Mouse (Mus musculus) liver, embryonic 14.5 days (tissue): ENCODE data around the gene Tkt. TPM values are rescaled to one million over a fixed set of nuclear protein-coding genes. Genes with fewer than 3 reads are reported as not detected.

Experiments used
- ATAC-seq: fragments of 200-750 bp; cut with Nextera tagmentation; 2 replicates; pipeline ENCODE4 v1.8.0; 2017; ENCODE audit warnings: moderate number of reproducible peaks, mild to moderate bottlenecking, moderate library complexity; ENCODE audit not compliant: insufficient read depth
- DNase-seq, 3 experiments: peaks; one replicate each; pipeline ENCODE4 v3.0.0-alpha.2; 2012 to 2013; ENCODE audit warnings: low read depth in 3 of 3, low spot score in 3 of 3
- H3K27ac ChIP-seq: fragments of 300-500 bp; sonication (generic); 2 replicates; pipeline ENCODE4 v1.5.1; 2014; ENCODE audit warnings: moderate library complexity, mild to moderate bottlenecking, control low read depth, inconsistent platforms
- H3K27me3 ChIP-seq: fragments of 300-500 bp; sonication (generic); 2 replicates; pipeline ENCODE4 v1.6.1; 2014; ENCODE audit warnings: mild to moderate bottlenecking, low read length, moderate library complexity; ENCODE audit not compliant: control insufficient read depth, insufficient read depth
- H3K36me3 ChIP-seq: fragments of 300-500 bp; sonication (generic); replicated peaks from 2 replicates; pipeline ENCODE4 v1.6.1; 2014; ENCODE audit warnings: low read depth; ENCODE audit not compliant: control insufficient read depth, insufficient read depth
- H3K4me1 ChIP-seq, 2 experiments: fragments of 200-500 bp in 1 of 2; fragments of 300-500 bp in 1 of 2; sonication (generic) in 1 of 2; replicated peaks; 2 replicates each; pipeline ENCODE4 v1.6.1; 2012 to 2014; ENCODE audit warnings: antibody characterized with exemption in 1 of 2, inconsistent platforms in 1 of 2, low read length in 1 of 2; ENCODE audit not compliant: control insufficient read depth in 2 of 2, insufficient read depth in 2 of 2
- H3K4me2 ChIP-seq: fragments of 300-500 bp; sonication (generic); 2 replicates; pipeline ENCODE4 v1.6.1; 2014; ENCODE audit warnings: low read depth, mild to moderate bottlenecking, control low read depth, moderate library complexity
- H3K4me3 ChIP-seq, 2 experiments: fragments of 200-500 bp in 1 of 2; fragments of 300-500 bp in 1 of 2; sonication (generic) in 1 of 2; 2 replicates each; pipeline ENCODE4 v1.5.1; 2012 to 2014; ENCODE audit warnings: low read depth in 2 of 2, low read length in 2 of 2, mild to moderate bottlenecking in 2 of 2, control low read depth in 1 of 2, inconsistent platforms in 1 of 2, moderate library complexity in 1 of 2; ENCODE audit not compliant: insufficient read depth in 1 of 2
- H3K9ac ChIP-seq: fragments of 300-500 bp; sonication (generic); replicated peaks from 2 replicates; pipeline ENCODE4 v1.6.1; 2014; ENCODE audit warnings: mild to moderate bottlenecking, control low read depth, moderate library complexity
- H3K9me3 ChIP-seq: fragments of 300-500 bp; sonication (generic); 2 replicates; pipeline ENCODE4 v1.6.1; 2016; ENCODE audit warnings: low read length, mixed read lengths; ENCODE audit not compliant: control insufficient read depth
- CTCF ChIP-seq: IDR thresholded peaks from 2 replicates; pipeline ENCODE4 v1.5.1; 2016; ENCODE audit warnings: antibody characterized with exemption, low read depth, control low read depth
- EP300 ChIP-seq: IDR thresholded peaks from 2 replicates; pipeline ENCODE4 v1.6.1; 2016; ENCODE audit warnings: antibody characterized with exemption, low read depth
- WGBS: fragments of 180-500 bp; shearing (Covaris S2); extraction: QIAGEN DNeasy Blood & Tissue Kit; methylation state at CpG from one replicate; pipeline ENCODE4 v1.1.7; 2014; ENCODE audit not compliant: insufficient replicate concordance; 5-methylcytosine and 5-hydroxymethylcytosine counted together
- polyA plus RNA-seq, 2 experiments: library from polyadenylated mRNA; depleted of rRNA in 1 of 2; stranded (reverse) in 1 of 2; unstranded in 1 of 2; fragments of >200 nt; fragmentation: Nextera tagmentation in 1 of 2; extraction: Ambion mirVana in 1 of 2; gene quantifications; 2 replicates each; pipeline versions ENCODE4 v1.2.1 to v1.2.3; 2012 to 2014

Gene Tkt
- polyA plus RNA-seq, 2 experiments, result 86.7 to 153 TPM

GRCm38 (mm10) chr14:30530726-30531269 is 17.4 kb upstream of the Tkt start:
- no peaks in the 10 kb centered on the region for H3K9me3 ChIP-seq
- no peaks in the 10 kb centered on the region; the same call in 1 of the 2 replicates for H3K36me3 ChIP-seq
- H3K4me3 ChIP-seq, result no peak overlapping the region
- no peak overlapping the region for H3K4me2 ChIP-seq
- H3K27ac ChIP-seq, result no peak overlapping the region
- 69% methylated on average over 8 of the region's 8 CpGs for WGBS
- H3K9ac ChIP-seq, result no peak overlapping the region
- no peaks in the 10 kb centered on the region for H3K4me1 ChIP-seq
- ATAC-seq (no peak), DNase-seq (no peak)
- no peak for TF ChIP-seq EP300
- TF ChIP-seq CTCF, result no peak
- H3K27me3 ChIP-seq, result no peaks in the 10 kb centered on the region

DNA sequence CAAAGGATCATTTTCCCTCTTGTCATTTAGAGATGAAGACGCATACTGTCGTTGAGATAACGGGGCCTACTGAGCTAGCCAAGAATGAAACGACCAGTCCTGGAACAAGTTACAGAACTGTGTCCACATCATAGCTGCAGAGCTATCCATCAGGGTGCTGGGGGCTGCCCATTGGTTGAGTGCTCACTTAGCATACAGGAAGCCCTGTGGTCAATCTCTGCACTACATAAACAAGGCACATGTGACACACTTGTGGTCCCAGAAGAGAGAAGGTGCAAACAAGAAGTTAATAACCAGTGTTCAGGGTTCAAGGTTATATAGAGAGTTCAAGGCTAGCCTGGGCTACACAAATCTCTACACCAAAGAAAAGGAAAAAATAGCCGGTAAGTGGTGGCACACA is 16.7 kb upstream of the Tkt start:
- TF ChIP-seq CTCF, result no peak
- TF ChIP-seq EP300, result no peak
- Histone ChIP-seq H3K4me3 (no peak overlapping the region), H3K4me1 (no peaks in the 10 kb centered on the region), H3K9ac (no peak overlapping the region), H3K4me2 (no peak overlapping the region), H3K27ac (no peak overlapping the region), H3K36me3 (no peaks in the 10 kb centered on the region; the same call in 1 of the 2 replicates), H3K27me3 (no peaks in the 10 kb centered on the region), H3K9me3 (no peaks in the 10 kb centered on the region)
- ATAC-seq (no peak), DNase-seq (no peak)
- WGBS, result 64% methylated on average over 5 of the region's 5 CpGs

DNA sequence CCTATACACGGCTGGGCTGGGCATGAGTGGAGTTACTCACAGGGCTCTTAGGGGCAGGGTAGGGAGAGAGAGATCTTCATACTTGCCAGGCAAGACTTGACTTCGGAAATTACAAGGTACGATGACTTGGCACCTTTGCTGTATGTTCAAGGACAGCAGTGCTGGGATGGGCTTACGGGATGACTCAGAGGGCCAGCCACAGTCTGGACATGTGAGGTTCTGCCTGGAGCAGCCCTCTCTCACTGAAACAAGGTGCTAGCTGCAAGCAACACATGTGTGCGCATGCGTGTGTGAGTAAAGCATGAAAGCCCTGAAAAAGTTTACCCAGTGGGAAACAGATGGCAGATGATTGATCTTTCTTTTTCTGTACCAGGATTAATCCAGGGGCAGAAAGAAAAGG is 16.3 kb upstream of the Tkt start:
- H3K27ac ChIP-seq, result no peak overlapping the region
- H3K9ac ChIP-seq, result no peak overlapping the region
- no peak for TF ChIP-seq EP300
- no peak for TF ChIP-seq CTCF
- DNase-seq (no peak), ATAC-seq (no peak)
- H3K4me3 ChIP-seq, result no peak overlapping the region
- H3K4me2 ChIP-seq, result no peak overlapping the region
- no peaks in the 10 kb centered on the region for H3K27me3 ChIP-seq
- no peaks in the 10 kb centered on the region for H3K4me1 ChIP-seq
- H3K9me3 ChIP-seq, result no peaks in the 10 kb centered on the region
- no peaks in the 10 kb centered on the region; the same call in 1 of the 2 replicates for H3K36me3 ChIP-seq
- 78% methylated on average over 6 of the region's 6 CpGs for WGBS

DNA sequence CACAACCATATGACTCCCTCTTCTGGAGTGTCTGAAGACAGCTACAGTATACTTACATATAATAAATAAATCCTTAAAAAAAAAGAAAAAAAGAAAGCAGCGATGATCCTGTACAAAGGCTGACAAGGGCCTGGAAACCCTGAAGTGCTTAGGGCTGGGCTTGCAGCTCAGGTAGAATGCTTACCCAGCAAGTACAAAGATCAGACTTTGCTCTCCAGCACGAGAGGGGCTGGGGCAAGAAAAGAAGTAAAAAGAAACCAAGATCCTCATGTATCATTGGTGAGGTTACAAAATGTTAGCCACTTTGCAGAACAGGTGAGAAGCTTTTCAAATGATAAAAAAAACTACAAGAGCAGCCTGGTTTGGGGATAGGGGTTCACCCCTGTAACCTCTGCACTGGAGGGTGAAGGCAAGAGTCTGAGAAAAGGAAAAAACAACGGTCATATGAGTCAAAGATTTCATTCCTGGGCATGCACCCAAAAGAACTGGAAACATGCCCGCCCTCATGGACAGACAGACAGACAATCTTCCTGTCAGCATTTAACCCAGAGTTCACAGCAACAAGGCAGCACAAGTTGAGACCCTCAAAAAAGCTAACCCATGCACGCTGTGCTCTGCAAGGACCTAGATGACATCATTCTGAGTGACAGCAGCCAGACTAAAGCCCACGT is 14.2 kb upstream of the Tkt start:
- Histone ChIP-seq H3K36me3 (no peaks in the 10 kb centered on the region), H3K4me1 (no peaks in the 10 kb centered on the region), H3K27ac (no peak overlapping the region), H3K9me3 (no peaks in the 10 kb centered on the region), H3K4me3 (no peak overlapping the region), H3K4me2 (no peak overlapping the region), H3K27me3 (no peaks in the 10 kb centered on the region), H3K9ac (no peak overlapping the region)
- WGBS, result 67% methylated on average over 6 of the region's 6 CpGs
- no peak for ATAC-seq
- no peak for DNase-seq
- TF ChIP-seq EP300 (no peak), CTCF (no peak)

DNA sequence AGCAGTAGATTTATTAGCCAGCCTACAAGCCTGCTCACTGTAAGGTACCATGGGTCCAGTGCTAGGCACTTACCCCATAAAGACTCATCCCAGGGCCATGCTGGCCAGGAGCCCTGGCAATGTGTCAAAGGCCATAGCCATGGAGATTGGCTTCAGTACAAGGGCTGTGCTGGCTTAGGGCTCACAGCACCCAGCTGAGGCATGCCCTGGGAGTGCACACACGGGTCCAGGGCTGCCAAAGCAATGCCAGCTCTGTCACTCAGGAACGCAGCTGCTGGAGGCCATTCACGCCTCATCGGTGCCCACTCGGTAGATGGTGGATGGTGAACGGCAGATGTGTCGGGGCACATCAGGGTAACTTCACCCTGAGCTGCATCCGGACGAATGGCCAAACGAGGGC is 6.6 kb upstream of the Tkt start:
- H3K9ac ChIP-seq, result no peak overlapping the region
- H3K4me1 ChIP-seq, result no peaks in the 10 kb centered on the region

More for the DNA sequence above, 6.6 kb upstream of the Tkt start:
- no peak for DNase-seq
- H3K27me3 ChIP-seq, result no peaks in the 10 kb centered on the region
- WGBS, result 75% methylated on average over 10 of the region's 10 CpGs
- no peaks in the 10 kb centered on the region for H3K9me3 ChIP-seq
- no peak overlapping the region for H3K4me2 ChIP-seq
- no peak for TF ChIP-seq EP300
- no peak for TF ChIP-seq CTCF
- no peak overlapping the region for H3K27ac ChIP-seq
- ATAC-seq, result no peak
- no peaks in the 10 kb centered on the region for H3K36me3 ChIP-seq
- H3K4me3 ChIP-seq, result no peak overlapping the region
